Mouse (Mus musculus): ENCODE measurements around the gene Sdccag8.

Sdccag8 gene

DNA sequence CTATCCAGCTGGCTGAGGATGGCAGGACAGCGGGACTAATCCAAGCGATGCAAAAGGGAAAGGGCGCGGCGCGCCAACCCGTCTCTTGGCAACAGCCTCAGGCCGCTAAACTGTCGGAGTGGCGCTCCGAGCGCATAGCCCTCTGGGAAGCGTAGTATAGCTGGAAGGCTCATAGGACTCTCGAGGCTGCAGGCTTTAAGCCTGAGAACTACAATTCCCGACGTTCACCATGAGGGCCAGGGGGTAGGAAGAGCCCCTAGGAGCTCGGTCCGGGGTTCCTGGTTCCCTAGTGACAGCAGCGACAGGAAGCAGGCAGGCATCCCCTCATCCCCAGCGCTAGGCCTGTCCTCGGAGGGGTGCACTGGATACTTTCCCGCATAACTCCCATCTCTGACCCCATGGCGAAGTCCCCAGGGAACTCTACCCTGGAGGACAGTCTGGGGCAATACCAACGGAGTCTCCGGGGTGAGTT is at the start of gene Sdccag8:
Gene Sdccag8 (plus strand): TSS at position 70 of the 472 bp plus-strand sequence.
- DNase-seq (ENCODE audit: low spot score): peak; percentile 98

DNA sequence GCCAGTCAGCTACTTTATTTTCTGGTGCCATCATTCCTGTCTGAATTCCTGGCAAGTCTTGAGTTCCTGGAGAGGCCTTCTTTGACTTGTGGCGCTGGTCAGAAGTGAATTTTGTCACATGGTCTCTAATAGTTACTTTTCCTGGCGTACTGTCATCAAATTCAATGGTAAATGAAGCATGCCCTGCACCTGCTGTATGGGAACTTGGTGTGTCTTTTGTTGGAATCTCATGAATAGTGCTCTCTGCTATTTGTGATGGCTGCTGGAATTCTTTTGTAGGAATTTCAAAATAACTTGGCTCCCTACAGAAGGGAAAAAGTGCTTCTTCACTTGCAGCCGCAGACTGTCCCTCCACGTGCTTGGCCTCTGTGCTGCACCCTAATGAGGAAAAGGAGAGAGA is 39.9 kb upstream of the Sdccag8 start:
- DNase-seq (ENCODE audit: low spot score): no peak

DNA sequence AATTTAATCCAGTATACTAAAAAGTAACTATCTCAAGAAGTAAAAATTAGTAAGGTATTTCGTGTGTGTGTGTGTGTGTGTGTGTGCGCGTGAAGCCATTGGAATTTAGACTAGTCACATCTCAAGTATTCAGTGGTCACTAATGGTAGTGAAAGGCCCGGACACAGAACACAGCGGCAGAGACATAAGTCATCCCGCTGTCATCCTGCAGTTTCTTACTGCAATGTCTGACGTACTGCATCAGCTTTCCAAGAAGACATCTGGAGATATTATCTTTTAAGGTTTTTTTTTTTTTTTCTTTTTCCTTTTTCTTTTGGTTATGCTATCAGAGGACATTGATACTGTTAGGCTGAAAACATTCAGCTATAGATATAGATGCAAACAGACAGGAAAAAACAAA is 25.1 kb upstream of the Sdccag8 start:
- no peak for DNase-seq (ENCODE audit: low spot score)

DNA sequence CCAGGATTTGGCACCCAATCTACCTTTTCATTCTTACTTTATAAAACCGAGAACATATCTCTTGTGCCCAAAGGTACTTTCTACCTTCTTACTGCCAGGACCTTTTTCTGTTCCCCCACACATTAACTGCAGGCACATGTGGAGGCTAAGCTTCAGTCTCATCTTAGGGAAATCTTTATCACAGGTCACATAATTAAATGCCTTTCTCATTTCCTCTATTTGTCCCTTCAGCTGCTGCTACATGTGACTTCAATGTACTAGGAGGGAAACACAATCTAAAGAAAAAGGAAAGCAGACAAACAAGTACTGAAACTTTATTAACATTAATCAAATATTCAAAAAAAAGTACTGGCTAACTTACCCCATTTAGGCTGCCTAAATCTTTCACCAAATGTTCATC is 22.3 kb upstream of the Sdccag8 start:
- no peak for DNase-seq (ENCODE audit: low spot score)

DNA sequence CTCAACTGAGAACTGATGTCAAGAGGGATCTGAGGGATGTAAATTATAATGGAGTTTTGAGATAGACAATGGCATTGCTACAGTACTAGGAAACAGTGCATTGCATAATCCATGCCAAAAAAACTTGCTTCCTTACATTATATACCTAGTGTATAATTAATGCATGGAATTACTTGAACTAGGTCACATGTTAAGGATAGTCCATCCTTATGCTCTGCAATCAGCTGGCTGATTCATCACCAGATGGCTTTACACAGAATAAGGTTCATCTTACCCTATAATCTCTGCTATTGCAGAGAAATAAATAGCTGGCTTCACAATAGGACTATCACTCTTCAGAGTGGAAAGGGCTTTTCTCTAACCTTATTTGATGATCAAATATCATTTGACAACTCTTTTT is 15.8 kb upstream of the Sdccag8 start:
- DNase-seq (ENCODE audit: low spot score): no peak

DNA sequence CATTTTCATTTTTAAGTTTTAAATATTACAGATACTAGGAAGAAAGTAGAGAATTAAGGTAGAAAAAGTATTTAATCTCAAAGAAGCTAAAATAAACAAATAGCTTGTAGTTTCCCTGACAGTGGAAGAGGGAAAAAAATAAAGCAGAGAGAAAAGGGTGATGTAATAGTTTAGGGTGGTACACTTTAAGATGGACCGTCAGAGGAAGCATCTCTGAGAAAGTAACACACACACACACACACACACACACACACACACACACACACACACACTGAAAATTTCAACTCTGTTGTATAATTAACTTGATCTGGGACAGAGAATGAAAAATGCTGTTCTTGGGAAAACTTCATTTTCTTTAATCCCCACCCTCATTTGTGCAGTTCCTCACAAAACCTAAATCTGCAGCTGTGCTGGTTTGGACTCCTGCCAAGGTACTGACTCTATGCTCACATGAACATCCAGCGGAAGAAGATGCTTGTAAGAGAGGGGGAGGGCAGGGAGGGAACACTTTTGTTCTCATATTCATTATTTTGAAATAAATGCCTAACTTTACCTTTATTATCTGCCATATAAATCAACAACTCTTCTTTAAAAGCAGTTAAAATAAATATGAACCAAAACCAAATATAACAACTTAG is 13.6 kb upstream of the Sdccag8 start:
- no peak for DNase-seq (ENCODE audit: low spot score)

DNA sequence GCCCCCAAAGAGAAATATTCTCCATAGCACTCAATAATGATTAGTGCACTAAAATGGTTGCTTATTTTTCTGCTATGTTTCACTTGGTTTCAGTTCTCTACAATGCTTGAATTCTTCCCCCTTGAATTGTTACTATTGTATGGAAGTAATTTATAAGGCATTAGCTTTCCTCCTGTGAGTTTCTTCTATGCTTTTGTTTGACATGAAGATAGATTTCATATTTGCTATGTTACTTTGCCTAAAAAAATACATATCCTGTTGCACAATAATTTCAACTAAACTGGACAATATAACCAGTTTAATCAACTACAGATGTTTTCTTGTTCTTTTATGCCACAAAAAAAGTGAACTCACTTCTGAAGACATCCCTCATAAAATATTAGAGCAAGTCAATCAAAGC is 4.3 kb upstream of the Sdccag8 start:
- no peak for DNase-seq (ENCODE audit: low spot score)

DNA sequence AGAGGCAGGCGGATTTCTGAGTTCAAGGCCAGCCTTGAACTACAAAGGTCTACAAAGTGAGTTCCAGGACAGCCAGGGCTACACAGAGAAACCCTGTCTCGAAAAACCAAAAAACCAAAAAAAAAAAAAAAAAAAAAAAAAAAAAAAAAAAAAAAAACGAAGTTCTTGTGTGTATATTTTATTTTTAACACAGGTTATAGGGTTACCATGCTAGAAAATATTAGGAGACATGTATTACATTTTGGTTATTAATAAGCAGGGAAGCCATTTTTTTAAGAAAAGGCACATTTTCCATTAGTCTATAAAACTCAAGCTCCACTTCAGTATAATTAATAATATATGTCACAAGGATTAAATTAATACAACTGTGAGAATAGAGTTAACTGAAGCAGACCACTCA is 2.6 kb upstream of the Sdccag8 start:
- no peak for DNase-seq (ENCODE audit: low spot score)

DNA sequence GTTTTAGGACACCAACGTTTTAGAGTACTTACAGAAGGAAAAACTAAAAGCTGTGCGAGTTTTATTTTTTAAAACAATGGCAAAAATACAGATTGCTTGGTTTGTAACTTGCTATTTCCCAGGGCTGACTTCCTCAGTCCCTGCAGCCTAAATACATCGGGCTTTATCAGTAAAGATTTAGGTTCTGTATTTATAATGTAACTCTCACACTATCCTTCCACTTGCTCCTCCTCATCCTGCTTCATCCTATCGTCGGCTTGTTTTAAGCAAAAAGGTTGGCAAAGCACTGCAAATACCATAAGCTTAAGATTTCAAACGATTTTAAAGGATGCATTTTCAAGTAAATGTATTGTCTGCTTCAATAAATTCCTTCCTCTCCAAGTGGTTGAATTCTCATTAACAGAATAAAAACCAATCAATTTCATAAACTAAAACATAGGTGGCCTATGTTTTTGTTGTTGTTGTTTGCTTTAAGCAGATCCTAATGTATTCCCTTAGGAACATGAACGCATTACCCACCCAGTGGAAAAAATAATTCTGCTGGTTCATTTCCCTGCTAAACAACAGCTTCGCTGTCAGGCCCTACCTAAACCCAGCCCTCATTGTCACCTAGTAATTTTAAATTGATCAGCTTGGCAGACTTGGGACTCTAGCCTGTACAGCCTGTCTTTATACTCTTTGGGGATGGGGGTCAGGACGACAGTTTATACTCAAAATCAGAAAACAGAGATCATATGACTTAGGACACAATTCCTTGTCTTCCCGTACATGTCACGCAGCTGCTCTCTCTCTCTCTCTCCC is 1.8 kb upstream of the Sdccag8 start:
- peak; percentile 39 for DNase-seq (ENCODE audit: low spot score)

DNA sequence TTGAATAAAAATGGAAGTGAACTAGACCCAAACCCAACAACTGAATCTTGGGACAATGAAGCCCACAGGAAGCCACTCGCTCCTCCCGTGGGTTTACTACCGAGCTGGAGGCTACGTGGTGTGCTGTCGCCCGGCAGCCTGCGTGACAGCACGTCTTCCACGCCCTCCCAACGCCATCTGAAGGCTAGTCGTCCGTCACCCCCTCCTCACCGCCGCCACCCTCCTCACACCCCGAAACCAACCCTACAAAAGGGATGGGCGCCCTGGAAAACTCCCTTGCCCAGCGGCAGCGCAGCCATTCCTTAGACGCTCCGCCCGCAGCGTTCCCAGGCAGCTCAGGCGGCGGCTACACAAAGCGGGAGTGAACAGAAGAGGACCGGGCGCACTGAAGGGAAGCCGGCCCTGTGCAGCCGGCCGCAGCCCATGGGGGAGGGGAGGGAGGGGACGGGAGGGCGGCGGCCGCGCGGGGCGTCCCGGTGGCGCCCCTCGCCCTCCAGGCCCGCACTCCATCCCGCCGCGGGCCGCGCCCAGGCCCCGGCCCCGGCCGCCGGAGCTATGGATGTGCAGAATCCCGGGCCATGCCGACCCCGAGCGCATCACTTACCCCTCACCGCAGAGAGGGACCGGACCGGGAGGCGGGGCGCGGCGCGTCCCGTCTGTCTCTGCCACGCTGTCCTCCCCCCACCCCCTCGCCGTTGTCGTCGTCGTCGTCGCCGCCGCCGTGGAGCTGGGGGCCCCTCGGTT is 996 bp upstream of the Sdccag8 start:
- DNase-seq (ENCODE audit: low spot score): peak; percentile 73

DNA sequence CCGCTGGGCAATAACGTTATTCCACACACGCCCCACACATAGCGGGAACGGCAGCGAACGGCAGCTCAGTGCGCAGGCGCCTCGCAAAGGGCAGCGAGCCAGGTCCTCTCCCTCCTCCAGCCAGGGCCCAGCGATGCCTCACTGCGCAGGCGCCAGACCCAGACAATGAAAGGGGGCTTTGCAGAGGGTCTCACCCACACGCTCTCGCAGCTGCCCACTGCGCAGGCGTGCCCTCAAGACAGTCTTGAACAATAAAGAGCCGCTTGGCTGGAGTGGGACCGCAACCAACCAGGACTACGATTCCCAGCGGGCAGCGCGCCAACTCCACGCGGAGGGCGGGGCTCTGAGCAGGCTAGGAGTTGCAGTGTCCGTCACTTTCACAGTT is 432 bp upstream of the Sdccag8 start, which contains the start of gene Cep170:
Gene Cep170 (minus strand): TSS at position 32 of the 385 bp plus-strand sequence.
- peak; percentile 99 for DNase-seq (ENCODE audit: low spot score)

DNA sequence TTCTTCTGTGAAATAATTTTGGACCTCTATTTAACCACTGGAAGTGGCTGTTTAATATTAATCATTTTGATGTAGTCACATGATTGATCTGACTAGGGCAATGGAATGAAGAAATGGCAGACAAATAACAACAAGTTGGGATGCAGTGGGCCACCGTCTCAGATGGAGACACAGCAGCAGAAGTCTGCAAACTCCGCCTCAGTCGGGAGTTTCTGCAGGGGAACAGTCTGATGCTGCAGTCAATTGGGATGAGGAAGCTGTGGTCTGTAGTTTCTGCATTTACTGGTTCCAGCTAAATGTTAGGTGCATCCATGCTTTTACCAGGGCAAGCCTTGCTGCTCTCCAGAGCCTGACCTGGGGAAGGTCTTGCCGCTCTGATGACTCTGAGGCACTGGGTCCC is 2.3 kb downstream of the Sdccag8 start:
- no peak for DNase-seq (ENCODE audit: low spot score)

DNA sequence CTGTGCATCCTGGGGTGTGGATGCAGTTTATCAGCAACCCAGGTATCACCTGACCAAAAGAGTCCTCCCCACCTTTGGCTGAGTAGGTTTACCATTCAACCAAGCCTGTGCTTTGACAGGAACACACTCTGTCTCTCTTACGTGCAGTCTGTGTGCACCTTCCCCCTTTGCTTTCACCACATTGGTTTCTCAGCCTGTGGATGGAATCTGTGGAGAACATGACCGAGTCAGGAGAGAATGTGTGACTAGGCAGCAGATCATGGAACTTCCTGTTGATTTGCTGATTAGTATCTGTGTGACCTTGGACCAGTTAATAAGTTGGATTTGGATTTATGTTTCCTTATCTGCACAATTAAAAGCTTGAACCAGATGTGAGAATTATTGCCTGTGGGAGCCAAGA is 3.7 kb downstream of the Sdccag8 start:
- no peak for DNase-seq (ENCODE audit: low spot score)

DNA sequence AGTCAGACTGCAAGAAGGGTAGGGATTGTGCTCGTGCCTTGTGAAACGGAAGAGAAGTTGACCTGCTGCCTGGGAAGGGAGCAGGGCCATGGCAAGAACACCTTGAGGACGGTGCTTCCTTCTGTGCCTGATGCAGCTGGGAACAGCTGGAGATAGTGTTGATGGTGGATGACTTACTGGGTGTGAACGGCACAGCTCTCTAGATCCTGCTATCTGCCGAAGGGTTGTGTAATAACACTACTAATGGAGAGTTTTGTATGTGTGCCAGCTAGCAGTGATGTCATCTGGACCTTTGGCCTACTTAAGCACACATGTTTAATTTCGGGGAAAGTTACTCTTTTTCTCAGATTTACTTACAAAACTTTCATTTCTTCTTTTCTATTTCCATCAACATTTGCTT is 4.3 kb downstream of the Sdccag8 start:
- DNase-seq (ENCODE audit: low spot score): no peak

DNA sequence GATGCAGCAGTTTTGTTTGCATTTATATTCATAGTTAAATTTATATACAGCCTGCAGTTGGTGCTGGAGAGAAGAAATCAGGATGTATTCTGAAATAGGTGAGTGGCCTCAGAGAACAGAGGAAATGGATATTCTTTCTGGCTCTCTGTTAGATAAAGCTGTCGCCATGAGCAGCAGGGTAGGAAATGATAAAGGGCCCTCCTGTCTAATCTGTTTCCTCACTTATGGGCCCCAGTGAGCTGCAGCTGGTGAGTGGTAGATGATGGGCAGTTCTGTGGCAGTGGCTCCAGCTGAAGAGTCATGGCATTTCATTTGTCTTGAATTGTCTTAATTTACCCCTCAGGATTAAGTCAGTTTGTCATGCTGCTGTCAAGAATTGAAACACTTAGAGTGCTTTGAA is 7.5 kb downstream of the Sdccag8 start:
- no peak for DNase-seq (ENCODE audit: low spot score)

DNA sequence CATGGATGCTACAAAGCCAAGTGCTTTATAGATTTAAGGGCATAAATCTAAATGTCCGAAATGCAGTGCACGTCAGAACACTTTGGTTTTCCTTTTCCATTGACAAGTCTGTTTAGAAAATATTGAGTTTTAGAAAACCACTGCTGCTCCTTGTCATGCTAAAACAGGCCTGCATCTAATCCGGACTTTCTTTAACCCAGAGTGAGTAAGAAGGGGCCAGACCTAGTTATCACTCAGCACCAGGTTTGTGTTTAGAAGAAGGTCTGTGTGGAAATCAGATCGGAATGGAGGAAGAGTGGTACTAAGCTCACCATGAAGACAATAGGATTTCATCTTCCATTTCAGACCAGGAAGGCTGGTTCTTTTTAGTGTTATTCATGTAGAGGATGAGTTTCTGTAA is 8.5 kb downstream of the Sdccag8 start:
- no peak for DNase-seq (ENCODE audit: low spot score)

DNA sequence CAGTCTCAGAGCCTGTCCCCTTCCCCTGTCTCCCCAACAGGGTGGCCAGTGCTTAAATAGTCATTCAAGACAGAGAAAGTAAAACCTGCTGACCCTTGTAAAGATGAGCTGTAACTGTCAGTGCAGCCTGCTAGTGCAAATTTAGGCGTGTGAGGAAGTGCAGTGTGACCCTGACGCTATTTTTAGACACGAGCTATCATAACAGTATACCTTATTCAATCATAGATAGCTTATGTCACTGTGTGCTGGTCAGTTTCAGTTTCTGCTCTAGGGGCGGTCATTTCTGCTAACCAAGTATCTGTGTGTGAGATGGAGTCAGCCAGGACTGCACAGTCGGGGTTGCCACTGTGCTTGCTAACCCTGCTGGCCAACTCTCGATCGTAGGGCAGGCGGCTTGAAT is 9.4 kb downstream of the Sdccag8 start:
- no peak for DNase-seq (ENCODE audit: low spot score)

DNA sequence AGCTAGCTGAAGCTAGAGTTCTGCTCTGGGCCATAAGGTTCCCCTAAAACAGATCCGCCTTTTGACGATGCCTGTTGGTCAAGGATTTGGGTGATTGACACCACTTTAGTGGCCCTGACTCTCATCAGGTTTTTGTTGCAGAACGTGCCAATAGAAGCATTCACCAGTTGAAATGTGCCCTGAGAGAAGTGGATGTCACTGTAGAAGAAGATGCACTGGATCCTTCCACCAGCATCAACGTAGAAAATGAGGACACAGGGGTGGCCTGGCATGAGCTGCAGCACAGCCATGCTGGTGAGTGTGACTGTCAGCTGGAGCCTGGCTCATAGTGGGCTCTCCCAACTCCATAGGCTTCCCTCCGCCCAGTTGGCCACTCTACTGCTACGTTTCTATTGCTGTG is 10.2 kb downstream of the Sdccag8 start:
- no peak for DNase-seq (ENCODE audit: low spot score)

DNA sequence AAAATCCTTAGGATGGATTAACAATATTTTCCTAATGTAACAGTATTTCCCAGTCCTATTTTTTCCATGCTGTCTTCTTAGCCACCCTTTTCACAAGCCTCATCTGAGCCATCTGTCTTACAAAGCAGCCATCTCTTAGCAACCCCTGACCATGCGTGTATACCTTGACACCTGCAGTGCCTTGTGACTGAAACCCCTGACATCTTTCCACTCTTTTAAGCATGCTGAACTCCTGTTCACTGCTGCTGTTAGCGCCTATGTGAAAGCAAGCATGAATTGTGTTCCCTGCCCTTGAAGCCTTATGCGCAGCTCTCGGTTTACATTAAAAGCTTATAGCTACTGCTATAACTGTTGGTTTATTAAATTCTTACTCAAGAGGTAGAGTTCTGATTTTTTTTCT is 10.6 kb downstream of the Sdccag8 start:
- no peak for DNase-seq (ENCODE audit: low spot score)

DNA sequence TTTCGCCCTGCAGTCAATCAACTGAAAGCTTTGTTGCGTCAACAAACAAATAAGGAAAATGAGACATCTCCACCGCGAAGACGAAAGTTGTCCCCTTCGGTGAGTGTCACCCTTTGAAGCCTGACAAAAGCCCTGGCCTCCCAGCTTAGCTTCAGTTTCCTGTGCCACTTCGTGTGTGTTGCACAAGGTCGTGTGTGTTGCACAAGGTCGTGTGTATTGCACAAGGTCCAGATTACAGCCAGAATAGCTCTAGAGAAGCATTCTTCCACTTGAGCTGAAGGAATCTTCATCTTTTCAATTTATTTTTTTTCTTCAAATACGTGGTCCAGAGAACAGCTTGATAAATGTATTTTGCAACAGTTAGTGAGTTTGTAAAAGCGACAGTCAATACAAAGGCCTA is 11.7 kb downstream of the Sdccag8 start:
- no peak for DNase-seq (ENCODE audit: low spot score)

DNA sequence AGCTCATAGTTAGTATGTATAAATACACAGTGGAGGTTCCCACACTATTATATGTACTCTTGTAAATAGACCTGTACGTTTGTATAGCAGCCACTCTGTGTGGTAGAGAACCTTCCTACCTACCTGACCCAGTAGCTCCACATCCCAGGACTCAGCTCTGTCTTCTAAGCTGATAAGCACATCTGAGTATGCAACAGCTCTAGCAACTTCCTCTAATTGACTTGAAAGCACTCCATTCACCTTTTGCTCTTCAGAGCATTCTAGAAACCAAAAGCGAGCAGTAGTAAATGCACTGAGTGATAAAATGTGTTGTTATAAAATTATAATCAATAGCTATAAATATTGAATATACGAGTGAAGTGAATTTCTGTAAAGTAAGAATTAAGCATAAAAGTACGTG is 12.5 kb downstream of the Sdccag8 start:
- DNase-seq (ENCODE audit: low spot score): no peak

DNA sequence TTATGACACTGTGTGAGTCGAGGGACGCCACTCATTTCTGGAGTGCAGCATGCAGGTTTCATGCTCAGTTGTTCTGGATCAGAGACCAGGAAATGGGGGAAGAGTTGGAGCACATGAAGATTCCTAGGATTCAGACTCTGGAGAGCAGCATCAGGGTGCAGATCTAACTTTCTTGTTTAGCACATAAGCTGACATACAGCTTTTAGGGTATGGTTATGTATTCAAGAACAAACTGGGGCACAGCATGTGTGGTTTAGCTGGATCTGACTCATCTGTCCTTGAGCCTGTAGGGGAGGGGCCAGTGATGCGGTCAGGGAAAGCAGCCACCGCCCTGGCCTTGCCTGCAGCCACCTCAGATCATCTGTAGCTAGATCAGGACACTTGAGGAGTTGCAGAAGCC is 12.9 kb downstream of the Sdccag8 start:
- DNase-seq (ENCODE audit: low spot score): no peak

DNA sequence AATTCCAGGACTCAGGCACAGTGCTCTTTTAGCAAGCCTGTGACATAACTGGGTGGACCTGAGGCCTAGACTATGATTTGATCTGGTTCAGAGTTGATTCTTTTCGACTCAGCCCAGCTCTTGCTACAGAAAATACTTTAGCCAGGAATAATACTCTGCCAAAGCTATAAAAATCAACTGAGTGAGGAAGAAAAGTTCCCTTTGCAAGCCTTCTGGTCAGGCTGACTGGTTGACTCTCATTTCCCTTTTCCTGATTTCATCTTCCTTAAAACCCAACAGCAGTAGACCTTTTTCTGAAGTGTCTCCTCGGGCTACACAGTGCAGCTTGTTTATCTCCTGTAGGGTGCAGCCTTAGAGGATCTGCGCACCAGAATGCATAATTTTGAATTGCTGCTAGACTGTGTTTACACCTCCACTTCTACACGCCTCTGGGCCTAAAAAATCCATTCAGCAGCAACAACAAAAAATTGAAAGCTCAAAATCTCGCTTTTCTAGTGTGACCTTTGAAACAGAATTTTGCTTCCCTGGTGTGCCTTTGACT is 13.6 kb downstream of the Sdccag8 start:
- no peak for DNase-seq (ENCODE audit: low spot score)
